Mouse (Mus musculus): ENCODE results near the gene Itga11.
A peak's percentile ranks its signal among the peaks of the same experiment; 100 is the strongest.
"Not testable (repeated sequence)": the region's sequence is repeated elsewhere in the genome, so short reads cannot be mapped to it uniquely, and the experiment has no call there.

The Itga11 gene

DNA sequence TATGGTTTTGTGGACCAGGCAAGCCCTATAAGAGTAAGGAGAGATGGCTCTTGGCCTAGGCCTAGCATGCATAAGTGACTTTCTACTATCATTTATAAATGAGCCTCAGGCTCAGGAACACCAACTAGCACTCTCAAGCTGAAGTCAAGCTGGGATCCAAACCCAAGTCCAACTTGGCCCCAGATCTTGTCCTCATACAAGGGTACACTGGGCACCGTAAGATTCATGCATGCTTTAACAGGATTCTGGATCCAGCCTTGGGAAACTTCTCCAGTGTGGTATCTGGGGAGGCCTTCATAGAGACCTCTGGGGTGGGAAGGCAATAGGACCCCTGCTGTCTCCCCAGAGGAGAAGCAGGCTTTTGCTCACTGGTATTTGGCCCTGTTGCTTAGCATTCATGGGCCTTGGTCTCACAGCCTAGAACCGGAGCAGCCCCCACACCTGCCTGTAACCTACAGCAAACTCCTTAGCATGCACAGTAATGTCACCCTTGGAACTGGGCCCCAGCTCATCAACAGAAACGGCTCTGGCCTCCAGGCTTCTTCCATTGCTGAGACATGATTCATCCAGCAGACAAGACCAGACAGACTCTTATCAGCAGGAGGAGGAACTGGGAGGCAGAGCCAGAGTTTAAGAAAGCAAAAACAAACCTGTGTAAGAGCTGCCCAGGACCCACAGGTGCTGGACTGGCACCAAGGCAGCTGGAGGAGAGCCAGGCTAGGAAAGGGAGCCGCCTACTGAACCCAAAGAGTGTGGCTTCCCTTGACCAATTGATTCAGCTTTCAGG lies 140.4 kb downstream of the Itga11 start:
- DNase-seq (ENCODE audit: low spot score in 2 of 2): no peak

DNA sequence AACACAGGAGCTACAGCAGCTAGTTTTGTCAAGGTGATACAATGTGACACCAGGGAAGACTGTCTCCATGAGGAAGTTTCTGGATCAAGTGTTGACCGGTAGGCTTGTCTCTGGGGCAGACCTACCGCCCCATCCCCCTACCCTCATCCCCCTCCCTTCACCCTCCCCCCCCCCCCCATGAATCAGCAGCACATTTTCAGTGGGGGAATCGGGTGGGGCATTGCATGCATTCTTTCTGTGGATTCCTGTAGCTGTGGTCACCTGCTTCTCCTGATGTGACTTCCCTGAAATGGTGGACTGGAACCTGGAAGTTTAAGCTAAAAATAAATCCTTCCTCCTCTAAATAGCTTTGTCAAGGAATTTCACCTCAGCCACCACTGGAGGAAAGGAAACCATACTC lies 141.9 kb downstream of the Itga11 start:
- no peak for DNase-seq (ENCODE audit: low spot score in 2 of 2)

DNA sequence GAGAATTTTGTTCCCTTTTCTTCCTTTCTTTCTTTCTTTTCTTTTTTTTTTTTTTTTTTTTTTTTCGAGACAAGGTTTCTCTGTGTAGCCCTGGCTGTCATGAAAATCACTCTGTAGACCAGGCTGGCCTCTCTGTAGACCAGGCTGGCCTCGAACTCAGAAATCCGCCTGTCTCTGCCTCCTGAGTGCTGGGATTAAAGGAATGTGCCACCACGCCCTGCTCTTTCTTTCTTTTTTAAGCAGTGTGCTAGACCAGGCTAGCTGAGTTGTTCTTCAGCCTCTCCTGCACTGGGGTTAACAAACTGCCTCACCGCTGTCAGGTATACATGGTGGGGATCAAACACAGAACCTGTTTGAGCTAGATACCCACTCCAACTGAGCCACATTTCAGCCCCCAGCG lies 142.3 kb downstream of the Itga11 start:
- not testable (repeated sequence) for DNase-seq (ENCODE audit: low spot score in 2 of 2)

DNA sequence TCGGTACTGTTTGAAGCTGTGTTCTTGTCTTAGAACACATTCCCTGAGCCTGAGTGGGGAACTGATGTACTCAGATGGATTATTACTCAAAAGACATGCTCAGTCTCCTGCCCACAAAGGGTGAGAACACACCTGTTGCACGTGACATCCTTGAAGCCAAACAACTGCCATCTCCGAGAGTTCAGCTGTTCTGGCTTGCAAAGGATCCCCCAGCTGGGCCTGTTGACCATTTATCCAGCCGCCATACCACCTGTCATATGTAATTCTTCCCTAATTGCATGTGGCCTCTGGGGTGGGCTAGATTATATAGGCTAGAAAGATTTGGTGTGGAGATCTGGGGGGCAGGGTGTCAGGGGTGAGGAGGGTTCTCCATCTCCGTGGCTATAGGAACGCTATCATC lies 143.2 kb downstream of the Itga11 start:
- no peak for DNase-seq (ENCODE audit: low spot score in 2 of 2)

DNA sequence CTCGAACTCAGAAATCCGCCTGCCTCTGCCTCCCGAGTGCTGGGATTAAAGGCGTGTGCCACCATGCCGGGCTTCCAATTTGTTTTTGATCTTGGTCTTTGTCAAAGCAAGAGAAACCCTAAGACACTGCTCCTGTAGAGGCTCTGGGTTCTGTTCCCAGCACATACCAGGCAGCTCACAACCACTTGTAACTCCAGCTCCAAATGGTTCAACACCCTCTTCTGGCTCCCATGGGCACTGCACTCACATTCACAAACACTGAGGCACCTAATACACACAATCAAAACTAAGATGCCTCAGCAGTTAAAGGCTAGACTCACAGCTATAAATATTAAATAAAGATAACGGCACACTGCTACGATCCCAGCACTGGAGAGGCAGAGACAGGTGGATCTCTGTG lies 144.2 kb downstream of the Itga11 start:
- DNase-seq (ENCODE audit: low spot score in 2 of 2): no peak

DNA sequence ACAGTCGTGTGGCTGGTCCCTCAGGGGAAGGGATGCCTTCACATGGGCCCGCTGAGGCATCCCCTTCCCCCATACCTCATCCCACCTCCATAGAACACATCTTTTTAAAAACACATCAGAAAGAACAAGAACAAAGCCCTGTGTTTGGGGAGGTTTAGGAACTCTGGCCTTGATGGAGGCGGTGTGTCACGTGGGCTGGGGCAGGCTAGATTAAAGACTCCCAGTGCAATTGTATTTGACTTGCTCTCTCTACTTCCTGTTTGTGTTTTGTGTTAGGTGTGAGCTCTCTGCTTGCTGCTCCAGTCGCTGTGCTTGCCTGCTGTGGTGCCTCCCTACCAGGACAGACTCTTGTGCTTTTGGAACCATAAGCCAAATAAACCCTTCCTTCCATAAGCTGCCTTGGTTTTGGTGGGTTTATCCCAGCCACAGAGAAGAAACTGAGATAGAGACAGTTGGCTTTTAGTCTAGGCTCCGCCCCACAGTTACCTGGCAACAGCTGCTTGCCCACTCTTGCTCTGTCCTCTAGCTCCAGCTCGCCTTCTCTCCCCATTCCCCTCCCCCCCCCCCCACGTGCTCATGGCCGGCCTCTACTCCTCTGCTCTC lies 148.3 kb downstream of the Itga11 start:
- no peak for DNase-seq (ENCODE audit: low spot score in 2 of 2)

DNA sequence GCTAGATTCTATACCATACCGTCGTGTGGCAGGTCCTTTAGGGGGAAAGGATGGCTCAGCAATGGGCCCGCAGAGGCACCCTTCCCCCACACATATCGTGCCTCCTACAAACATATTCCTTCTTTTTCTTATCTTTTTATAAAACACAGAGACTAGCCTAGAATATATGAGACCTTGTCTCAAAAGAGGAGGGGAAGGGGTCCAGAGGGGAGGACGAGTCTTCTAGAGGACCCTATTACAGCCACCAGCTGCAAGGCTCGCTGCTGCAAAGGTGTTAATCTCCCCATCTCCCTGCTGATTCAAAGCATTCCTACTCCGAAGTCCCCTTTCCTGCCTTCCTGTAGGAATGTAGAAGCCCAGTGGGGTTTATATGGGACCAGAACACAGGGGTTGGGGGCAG lies 148.8 kb downstream of the Itga11 start:
- DNase-seq (ENCODE audit: low spot score in 2 of 2): no peak

DNA sequence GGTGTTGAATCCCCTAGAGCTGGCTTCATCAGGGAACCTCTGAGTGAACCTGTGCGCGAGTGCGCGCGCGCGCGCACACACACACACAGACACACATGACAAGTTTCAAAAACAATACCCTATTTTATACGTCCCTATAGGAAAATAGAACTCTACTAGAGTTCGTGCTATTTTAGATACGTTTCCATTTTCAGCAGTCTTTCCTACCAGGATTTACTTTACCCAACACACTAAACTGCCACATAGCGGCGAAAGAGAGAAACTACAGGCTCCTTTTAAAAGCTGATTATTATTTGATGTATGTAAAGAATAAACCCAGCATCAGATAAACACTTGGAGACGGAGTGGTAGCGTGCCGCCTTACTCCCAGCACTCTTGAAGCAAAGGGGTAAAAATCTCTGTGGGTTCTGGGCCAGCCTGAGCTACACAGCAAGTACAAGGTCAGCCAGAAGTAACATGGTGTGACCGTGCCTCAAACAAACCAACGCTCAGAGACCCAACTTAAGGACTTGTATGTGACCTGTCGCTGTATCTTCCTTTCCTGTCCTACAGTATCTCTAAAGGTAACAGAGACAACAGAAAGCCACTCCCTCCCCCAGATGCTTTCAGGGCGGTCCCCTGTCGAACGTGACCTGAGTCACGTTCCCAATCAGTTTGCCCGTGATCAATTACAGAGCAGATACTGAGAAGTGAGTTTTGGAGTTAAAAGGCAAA lies 150.5 kb downstream of the Itga11 start:
- DNase-seq (ENCODE audit: low spot score in 2 of 2): peak in 1 of 2 experiments; percentile 64

DNA sequence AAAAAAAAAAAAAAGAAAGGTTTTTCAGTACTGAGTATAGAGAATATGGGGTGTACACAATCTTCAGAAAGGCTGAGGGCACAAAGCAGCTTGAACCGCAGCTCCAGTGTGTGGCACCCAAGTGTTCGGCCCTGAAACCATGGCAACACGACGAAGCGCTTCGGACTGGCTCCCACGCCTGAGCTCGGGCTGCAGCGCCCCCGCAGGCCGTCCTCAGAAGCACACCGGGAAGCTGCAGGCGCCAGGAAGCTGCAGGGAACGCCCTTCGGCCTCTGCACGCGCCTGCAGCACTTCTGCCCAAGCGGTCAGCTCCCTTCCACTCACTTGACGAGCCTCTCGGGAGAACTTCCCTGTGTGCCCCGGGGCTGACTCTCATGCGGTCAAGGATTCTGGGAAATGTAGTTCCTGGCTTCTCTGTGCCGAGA lies 151.0 kb downstream of the Itga11 start:
- DNase-seq (ENCODE audit: low spot score in 2 of 2): peak; percentile 95 to 96

DNA sequence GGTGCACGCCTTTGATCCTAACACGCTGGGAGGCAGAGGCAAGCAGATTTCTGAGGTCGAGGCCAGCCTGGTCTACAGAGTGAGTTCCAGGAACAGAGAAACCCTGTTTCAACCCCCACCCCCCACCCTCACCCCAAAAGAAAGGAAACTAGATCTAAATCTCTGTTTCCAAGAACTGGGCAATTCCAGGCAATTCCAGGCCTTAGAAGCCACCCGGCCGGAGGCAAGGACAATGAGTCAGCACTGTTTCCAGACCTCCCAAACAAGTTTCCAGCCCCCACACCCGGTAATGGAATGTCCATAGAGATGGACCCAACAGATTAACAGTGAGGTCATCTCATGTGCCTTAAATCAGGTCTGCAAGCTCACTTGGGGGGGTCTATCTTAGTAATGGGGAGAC lies 152.3 kb downstream of the Itga11 start:
- no peak for DNase-seq (ENCODE audit: low spot score in 2 of 2)

Data from right cerebral cortex, postnatal 10 days (tissue).